ENCODE assay signal across 8 mouse cellular contexts in genomic region chr1:165707640-165708322, GRCm38 (mm10). TPM values are rescaled to one million over a fixed set of nuclear protein-coding genes. Genes with fewer than 3 reads are reported as not detected.
A peak's percentile ranks its signal among the peaks of the same experiment; 100 is the strongest.
DNase-seq lines count a peak whose midpoint lies in the region; ATAC-seq and TF ChIP-seq lines count a peak whose summit lies in the region.

No protein-coding gene starts in this region.

- peak overlapping the region; percentile 90 for H3K4me2 ChIP-seq in heart, embryonic 12.5 days
- H3K4me2 ChIP-seq in kidney, embryonic 15.5 days: peak overlapping the region; percentile 80

- intact Hi-C loops in left cerebral cortex, adult 2 months (cut with DNase I): no loop called here

- H3K9me3 ChIP-seq in embryonic facial prominence, embryonic 10.5 days: no peaks in the 10 kb centered on the region
- H3K9me3 ChIP-seq in heart, embryonic 12.5 days (replicated peaks): no peaks in the 10 kb centered on the region
- H3K9me3 ChIP-seq in kidney, embryonic 15.5 days (replicated peaks): no peaks in the 10 kb centered on the region

- peak in 1 of 2 experiments; percentile 24 for DNase-seq in left cerebral cortex, adult 2 months (ENCODE audit: extremely low spot score in 1 of 2, low spot score in 2 of 2)
- no peak for DNase-seq in left cerebral cortex, adult 11 months (ENCODE audit: low spot score)
- peak; percentile 70 for DNase-seq in embryonic facial prominence, embryonic 10.5 days (ENCODE audit: low spot score)
- DNase-seq in lung, postnatal 25 days (ENCODE audit: low spot score): peak; percentile 85
- DNase-seq in retina, embryonic 14.5 days (ENCODE audit: low spot score): peak; percentile 54
- DNase-seq in layer of hippocampus, adult 8-10 months (ENCODE audit: low spot score in 2 of 2): no peak

- under 1% methylated on average over 47 of the region's 47 CpGs for WGBS in embryonic facial prominence, embryonic 10.5 days
- under 1% methylated on average over 47 of the region's 47 CpGs for WGBS in heart, embryonic 12.5 days
- WGBS in kidney, embryonic 15.5 days: 1% methylated on average over 47 of the region's 47 CpGs

- peak overlapping the region; percentile 97 for H3K9ac ChIP-seq in heart, embryonic 12.5 days
- H3K9ac ChIP-seq in kidney, embryonic 15.5 days: peak overlapping the region; percentile 66

- peak overlapping the region; percentile 69 for H3K27ac ChIP-seq in left cerebral cortex, adult 2 months
- H3K27ac ChIP-seq in embryonic facial prominence, embryonic 10.5 days (replicated peaks): peak overlapping the region; percentile 84
- peak overlapping the region; percentile 97 for H3K27ac ChIP-seq in heart, embryonic 12.5 days (ENCODE audit: poor library complexity, severe bottlenecking)
- peak overlapping the region; percentile 87 for H3K27ac ChIP-seq in kidney, embryonic 15.5 days

- no peaks in the 10 kb centered on the region for H3K36me3 ChIP-seq in embryonic facial prominence, embryonic 10.5 days (replicated peaks)
- 0 out of 2 replicates have a peak, but pooled peaks cover 4% of the 10 kb centered on the region for H3K36me3 ChIP-seq in heart, embryonic 12.5 days
- no peaks in the 10 kb centered on the region for H3K36me3 ChIP-seq in kidney, embryonic 15.5 days

- peaks cover 67% of the 10 kb centered on the region for H3K27me3 ChIP-seq in embryonic facial prominence, embryonic 10.5 days (replicated peaks; ENCODE audit: low read depth, poor library complexity, severe bottlenecking)
- no peaks in the 10 kb centered on the region for H3K27me3 ChIP-seq in heart, embryonic 12.5 days (replicated peaks)
- no peaks in the 10 kb centered on the region for H3K27me3 ChIP-seq in kidney, embryonic 15.5 days

- H3K4me3 ChIP-seq in left cerebral cortex, adult 2 months: peak overlapping the region; percentile 58
- H3K4me3 ChIP-seq in embryonic facial prominence, embryonic 10.5 days: peak overlapping the region; percentile 73
- peak overlapping the region; percentile 90 for H3K4me3 ChIP-seq in heart, embryonic 12.5 days
- peak overlapping the region; percentile 74 for H3K4me3 ChIP-seq in kidney, embryonic 15.5 days (replicated peaks)

- H3K4me1 ChIP-seq in embryonic facial prominence, embryonic 10.5 days: peaks cover 23% of the 10 kb centered on the region
- H3K4me1 ChIP-seq in heart, embryonic 12.5 days (replicated peaks): peaks cover 57% of the 10 kb centered on the region
- peaks cover 64% of the 10 kb centered on the region for H3K4me1 ChIP-seq in kidney, embryonic 15.5 days

- TF ChIP-seq CTCF in left cerebral cortex, adult 2 months (IDR thresholded peaks at IDR 0.05): no peak

- peak; percentile 86 for ATAC-seq in heart, embryonic 12.5 days (ENCODE audit: insufficient number of reproducible peaks, low FRiP score)
- ATAC-seq in kidney, embryonic 15.5 days (replicated peaks; ENCODE audit: low FRiP score): peak; percentile 89

RNA-seq across cellular contexts. Expression of gene Rcsd1, which starts 1.8 kb away (rescaled TPM):
- total RNA-seq in left cerebral cortex, adult 2 months (2021): 1 to 10 TPM; 4.9 to 5.8 TPM
- polyA plus RNA-seq in embryonic facial prominence, embryonic 10.5 days (2016; fragmentation: Nextera tagmentation; extraction: Ambion mirVana): 10.3 and 10.8 TPM in 2 replicates
- polyA plus RNA-seq in heart, embryonic 12.5 days (2016; fragmentation: Nextera tagmentation; extraction: Ambion mirVana): 113 and 122 TPM in 2 replicates
- polyA plus RNA-seq in kidney, embryonic 15.5 days (2015; fragmentation: Nextera tagmentation; extraction: Ambion mirVana): 56.2 and 57.8 TPM in 2 replicates
- total RNA-seq in layer of hippocampus, adult 8-10 months (2022): 1 to 10 TPM; 4.2 to 8.6 (median 6.3) TPM

RNA-seq across cellular contexts. Expression of gene Creg1, which starts 55.8 kb away (rescaled TPM):
- 10 to 100 TPM; 24.8 to 29.0 TPM for total RNA-seq in left cerebral cortex, adult 2 months (2021)
- 32.4 and 40.5 TPM in 2 replicates for polyA plus RNA-seq in embryonic facial prominence, embryonic 10.5 days (2016; fragmentation: Nextera tagmentation; extraction: Ambion mirVana)
- 94.9 and 109 TPM in 2 replicates for polyA plus RNA-seq in heart, embryonic 12.5 days (2016; fragmentation: Nextera tagmentation; extraction: Ambion mirVana)
- 54.4 and 58.4 TPM in 2 replicates for polyA plus RNA-seq in kidney, embryonic 15.5 days (2015; fragmentation: Nextera tagmentation; extraction: Ambion mirVana)
- 10 to 100 TPM; 27.6 to 49.9 (median 40.4) TPM for total RNA-seq in layer of hippocampus, adult 8-10 months (2022)

Comparison
In these comparisons a context has a peak if more than half of its experiments do, and no peak if none do; other contexts are left out.
1. DNase-seq: peak in embryonic facial prominence, embryonic 10.5 days (single experiment), lung, postnatal 25 days (single experiment) and retina, embryonic 14.5 days (single experiment); none in left cerebral cortex, adult 11 months (single experiment) and layer of hippocampus, adult 8-10 months (0 of 2).
2. Peak in every context shown above with its lines, with median percentiles within 50 percentile points of each other: H3K27ac ChIP-seq and H3K4me3 ChIP-seq.